Mouse (Mus musculus): ENCODE measurements around the gene Coil. TPM values are rescaled to one million over a fixed set of nuclear protein-coding genes. Genes with fewer than 3 reads are reported as not detected.
"Not testable (repeated sequence)": the region's sequence is repeated elsewhere in the genome, so short reads cannot be mapped to it uniquely, and the experiment has no call there.

Coil gene
- polyA plus RNA-seq, 1 experiment from 2014 or later, result 13.7 TPM

- H3K27ac ChIP-seq (ENCODE audit: low read length), result no peak overlapping the region
- H3K4me3 ChIP-seq (ENCODE audit: low read length), result no peak overlapping the region
- no peaks in the 10 kb centered on the region for H3K9me3 ChIP-seq (ENCODE audit: control insufficient read depth, low read length)
- ATAC-seq (ENCODE audit: low read depth), result 0 out of 2 replicates have a peak, but pooled peaks have one; percentile 43
- no peaks in the 10 kb centered on the region for H3K4me1 ChIP-seq (replicated peaks; ENCODE audit: control insufficient read depth, insufficient read depth, low read length)
- H3K27me3 ChIP-seq (ENCODE audit: control insufficient read depth, insufficient read depth, low read depth, low read length), result no peaks in the 10 kb centered on the region
- peaks cover 7% of the 10 kb centered on the region; the same call in 1 of the 2 replicates for H3K36me3 ChIP-seq (ENCODE audit: control insufficient read depth, insufficient read depth, low read length)
- no peak overlapping the region for H3K9ac ChIP-seq (ENCODE audit: low read length)
- 48% methylated on average over 5 of the region's 5 CpGs for WGBS
- H3K4me2 ChIP-seq (ENCODE audit: low read depth, low read length), result no peak overlapping the region
These were observed 19.5 kb downstream of the Coil start for GRCm38 (mm10) chr11:88989530-88989929.

GRCm38 (mm10) chr11:88993186-88993585 is 23.1 kb downstream of the Coil start:
- no peak overlapping the region for H3K4me3 ChIP-seq (ENCODE audit: low read length)
- H3K9me3 ChIP-seq (ENCODE audit: control insufficient read depth, low read length), result no peaks in the 10 kb centered on the region
- no peak for ATAC-seq (ENCODE audit: low read depth)
- no peak overlapping the region for H3K9ac ChIP-seq (ENCODE audit: low read length)
- H3K27me3 ChIP-seq (ENCODE audit: control insufficient read depth, insufficient read depth, low read depth, low read length), result no peaks in the 10 kb centered on the region
- no peaks in the 10 kb centered on the region for H3K36me3 ChIP-seq (ENCODE audit: control insufficient read depth, insufficient read depth, low read length)
- no peaks in the 10 kb centered on the region; the same call in 1 of the 2 replicates for H3K4me1 ChIP-seq (replicated peaks; ENCODE audit: control insufficient read depth, insufficient read depth, low read length)
- no peak overlapping the region for H3K27ac ChIP-seq (ENCODE audit: low read length)
- no peak overlapping the region for H3K4me2 ChIP-seq (ENCODE audit: low read depth, low read length)
- 46% methylated on average over 7 of the region's 7 CpGs for WGBS

GRCm38 (mm10) chr11:88993625-88994024 is 23.6 kb downstream of the Coil start:
- Histone ChIP-seq H3K4me2 (ENCODE audit: low read depth, low read length) (no peak overlapping the region), H3K9ac (ENCODE audit: low read length) (no peak overlapping the region), H3K4me1 (replicated peaks; ENCODE audit: control insufficient read depth, insufficient read depth, low read length) (no peaks in the 10 kb centered on the region; the same call in 1 of the 2 replicates), H3K9me3 (ENCODE audit: control insufficient read depth, low read length) (no peaks in the 10 kb centered on the region), H3K27ac (ENCODE audit: low read length) (no peak overlapping the region), H3K27me3 (ENCODE audit: control insufficient read depth, insufficient read depth, low read depth, low read length) (no peaks in the 10 kb centered on the region), H3K36me3 (ENCODE audit: control insufficient read depth, insufficient read depth, low read length) (no peaks in the 10 kb centered on the region), H3K4me3 (ENCODE audit: low read length) (no peak overlapping the region)
- 12% methylated on average over 5 of the region's 5 CpGs for WGBS
- peak; percentile 54 for ATAC-seq (ENCODE audit: low read depth)

GRCm38 (mm10) chr11:88994492-88994891 is 24.4 kb downstream of the Coil start:
- Histone ChIP-seq H3K4me2 (ENCODE audit: low read depth, low read length) (no peak overlapping the region), H3K27me3 (ENCODE audit: control insufficient read depth, insufficient read depth, low read depth, low read length) (no peaks in the 10 kb centered on the region), H3K4me1 (replicated peaks; ENCODE audit: control insufficient read depth, insufficient read depth, low read length) (peaks cover 3% of the 10 kb centered on the region; the same call in 1 of the 2 replicates), H3K27ac (ENCODE audit: low read length) (no peak overlapping the region), H3K9me3 (ENCODE audit: control insufficient read depth, low read length) (no peaks in the 10 kb centered on the region), H3K9ac (ENCODE audit: low read length) (no peak overlapping the region), H3K4me3 (ENCODE audit: low read length) (no peak overlapping the region), H3K36me3 (ENCODE audit: control insufficient read depth, insufficient read depth, low read length) (no peaks in the 10 kb centered on the region)
- 84% methylated on average over 7 of the region's 7 CpGs for WGBS
- no peak for ATAC-seq (ENCODE audit: low read depth)

- WGBS, result 80% methylated on average over 2 of the region's 2 CpGs
- Histone ChIP-seq H3K4me2 (ENCODE audit: low read depth, low read length) (no peak overlapping the region), H3K27ac (ENCODE audit: low read length) (no peak overlapping the region), H3K9ac (ENCODE audit: low read length) (no peak overlapping the region), H3K9me3 (ENCODE audit: control insufficient read depth, low read length) (no peaks in the 10 kb centered on the region), H3K4me1 (replicated peaks; ENCODE audit: control insufficient read depth, insufficient read depth, low read length) (peaks cover 9% of the 10 kb centered on the region), H3K27me3 (ENCODE audit: control insufficient read depth, insufficient read depth, low read depth, low read length) (no peaks in the 10 kb centered on the region), H3K4me3 (ENCODE audit: low read length) (no peak overlapping the region), H3K36me3 (ENCODE audit: control insufficient read depth, insufficient read depth, low read length) (no peaks in the 10 kb centered on the region)
- ATAC-seq (ENCODE audit: low read depth), result no peak
These were observed 25.6 kb downstream of the Coil start for GRCm38 (mm10) chr11:88995616-88996015.

- Histone ChIP-seq H3K4me3 (ENCODE audit: low read length) (no peak overlapping the region), H3K4me1 (replicated peaks; ENCODE audit: control insufficient read depth, insufficient read depth, low read length) (peaks cover 11% of the 10 kb centered on the region), H3K9ac (ENCODE audit: low read length) (no peak overlapping the region), H3K4me2 (ENCODE audit: low read depth, low read length) (no peak overlapping the region), H3K36me3 (ENCODE audit: control insufficient read depth, insufficient read depth, low read length) (no peaks in the 10 kb centered on the region), H3K27me3 (ENCODE audit: control insufficient read depth, insufficient read depth, low read depth, low read length) (no peaks in the 10 kb centered on the region), H3K27ac (ENCODE audit: low read length) (peak overlapping the region; percentile 45; the same call in 1 of the 2 replicates), H3K9me3 (ENCODE audit: control insufficient read depth, low read length) (no peaks in the 10 kb centered on the region)
- WGBS, result 42% methylated on average over 7 of the region's 7 CpGs
- no peak for ATAC-seq (ENCODE audit: low read depth)
These were observed 26.4 kb downstream of the Coil start for GRCm38 (mm10) chr11:88996427-88996826.

GRCm38 (mm10) chr11:88997343-88997742 is 27.3 kb downstream of the Coil start:
- H3K27ac ChIP-seq (ENCODE audit: low read length); ATAC-seq (ENCODE audit: low read depth); H3K27me3 ChIP-seq (ENCODE audit: control insufficient read depth, insufficient read depth, low read depth, low read length); H3K4me2 ChIP-seq (ENCODE audit: low read depth, low read length); H3K4me3 ChIP-seq (ENCODE audit: low read length); H3K36me3 ChIP-seq (ENCODE audit: control insufficient read depth, insufficient read depth, low read length); H3K9ac ChIP-seq (ENCODE audit: low read length); H3K9me3 ChIP-seq (ENCODE audit: control insufficient read depth, low read length): not testable (repeated sequence)
- 79% methylated on average over 5 of the region's 5 CpGs for WGBS
- peaks cover 14% of the 10 kb centered on the region for H3K4me1 ChIP-seq (replicated peaks; ENCODE audit: control insufficient read depth, insufficient read depth, low read length)

GRCm38 (mm10) chr11:88998406-88998805 is 28.4 kb downstream of the Coil start:
- WGBS, result 21% methylated on average over 3 of the region's 3 CpGs
- H3K27ac ChIP-seq (ENCODE audit: low read length), result no peak overlapping the region; the same call in 1 of the 2 replicates
- H3K27me3 ChIP-seq (ENCODE audit: control insufficient read depth, insufficient read depth, low read depth, low read length), result no peaks in the 10 kb centered on the region

GRCm38 (mm10) chr11:88998974-88999722 is 29.1 kb downstream of the Coil start, which contains the start of gene Trim25:
Trim25 (plus strand) TSS chr11:88999376.
- Histone ChIP-seq H3K4me3 (ENCODE audit: low read length) (peak within 1 kb of the TSS; percentile 71), H3K27ac (ENCODE audit: low read length) (peak within 1 kb of the TSS; percentile 68), H3K4me2 (ENCODE audit: low read depth, low read length) (peak within 1 kb of the TSS; percentile 67), H3K36me3 (ENCODE audit: control insufficient read depth, insufficient read depth, low read length) (no peaks in the 10 kb centered on the region), H3K27me3 (ENCODE audit: control insufficient read depth, insufficient read depth, low read depth, low read length) (no peaks in the 10 kb centered on the region), H3K9me3 (ENCODE audit: control insufficient read depth, low read length) (no peaks in the 10 kb centered on the region), H3K4me1 (replicated peaks; ENCODE audit: control insufficient read depth, insufficient read depth, low read length) (peaks cover 28% of the 10 kb centered on the region), H3K9ac (ENCODE audit: low read length) (peak within 1 kb of the TSS; percentile 87)
- WGBS, result 2% methylated on average over 48 of the region's 48 CpGs
- peak; percentile 97 for ATAC-seq (ENCODE audit: low read depth)

More at GRCm38 (mm10) chr11:88998406-88998805, 28.4 kb downstream of the Coil start:
- no peak for ATAC-seq (ENCODE audit: low read depth)
- Histone ChIP-seq H3K9ac (ENCODE audit: low read length) (no peak overlapping the region), H3K36me3 (ENCODE audit: control insufficient read depth, insufficient read depth, low read length) (no peaks in the 10 kb centered on the region), H3K4me1 (replicated peaks; ENCODE audit: control insufficient read depth, insufficient read depth, low read length) (peaks cover 22% of the 10 kb centered on the region), H3K4me2 (ENCODE audit: low read depth, low read length) (peak overlapping the region; percentile 67; the same call in 1 of the 2 replicates), H3K9me3 (ENCODE audit: control insufficient read depth, low read length) (no peaks in the 10 kb centered on the region), H3K4me3 (ENCODE audit: low read length) (no peak overlapping the region)
